Mouse (Mus musculus) naive thymus-derived CD4-positive, alpha-beta T cell, adult 2 months (primary cell): ENCODE results near the gene Tuba3a.
"Not testable (repeated sequence)": the region's sequence is repeated elsewhere in the genome, so short reads cannot be mapped to it uniquely, and the experiment has no call there.

Experiments used
- DNase-seq: peaks from one replicate; pipeline ENCODE4 v3.0.0-alpha.2; 2011; ENCODE audit warnings: low read depth

Tuba3a gene

GRCm38 (mm10) chr6:125307091-125307490, 21.2 kb upstream of the Tuba3a start:
- no peak for DNase-seq

GRCm38 (mm10) chr6:125305465-125305864, 19.6 kb upstream of the Tuba3a start:
- no peak for DNase-seq

GRCm38 (mm10) chr6:125304408-125304807, 18.6 kb upstream of the Tuba3a start:
- DNase-seq: not testable (repeated sequence)

GRCm38 (mm10) chr6:125303242-125303641, 17.4 kb upstream of the Tuba3a start:
- no peak for DNase-seq

DNA sequence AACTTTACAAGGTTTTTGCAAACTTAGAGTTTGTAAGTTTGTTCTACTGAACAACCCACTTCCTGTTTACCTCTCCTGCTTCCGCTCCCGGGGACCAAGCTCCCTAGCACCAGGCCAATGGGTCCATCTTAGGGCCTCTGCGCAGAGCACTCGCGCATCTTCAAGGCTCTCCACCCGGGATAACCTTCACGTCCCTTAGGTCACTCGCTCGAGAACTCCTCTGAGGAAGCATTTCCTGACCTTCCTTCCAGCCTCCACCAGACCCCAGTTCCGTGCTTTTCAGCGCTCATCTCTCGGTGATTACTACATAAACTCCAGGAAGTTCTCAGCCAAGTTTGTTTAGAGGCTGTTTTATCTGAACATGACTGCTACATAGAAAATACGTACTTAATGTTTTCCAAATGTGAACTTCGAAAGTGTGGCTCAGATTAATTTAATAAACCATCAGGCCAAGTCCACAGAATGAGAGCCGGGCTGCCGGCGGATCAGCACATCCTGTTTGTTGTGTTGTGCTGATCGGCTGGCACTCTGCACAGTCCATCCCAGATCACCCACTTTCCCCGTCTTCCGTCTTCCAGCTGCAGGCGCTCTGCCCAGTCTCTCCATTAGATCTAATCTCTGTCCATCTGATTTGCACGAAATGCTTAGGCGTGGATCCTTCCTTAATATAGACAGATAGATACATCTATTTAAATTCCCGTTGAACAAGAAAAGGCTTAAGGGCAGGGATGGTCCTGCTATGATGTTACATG, 16.6 kb upstream of the Tuba3a start:
- peak; percentile 46 for DNase-seq

DNA sequence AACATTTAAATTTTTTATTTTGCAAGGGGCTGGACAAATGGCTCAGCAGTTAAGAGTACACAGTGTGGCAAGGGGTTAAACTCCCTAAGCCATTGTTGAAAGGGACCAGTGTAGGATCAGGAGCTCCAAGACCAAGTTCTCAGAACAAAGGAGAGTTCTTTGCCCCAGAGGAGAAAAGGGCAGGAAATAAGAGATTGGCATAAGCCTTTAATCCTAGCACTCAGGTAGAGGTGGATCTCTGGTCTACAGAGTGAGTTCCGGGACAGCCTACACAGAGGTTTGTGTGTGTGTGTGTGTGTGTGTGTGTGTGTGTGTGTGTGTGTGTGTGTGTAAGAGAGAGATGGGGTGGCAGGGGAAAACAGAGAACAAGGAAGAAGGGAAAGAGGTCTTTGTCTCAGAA, 15.1 kb upstream of the Tuba3a start:
- DNase-seq: no peak

DNA sequence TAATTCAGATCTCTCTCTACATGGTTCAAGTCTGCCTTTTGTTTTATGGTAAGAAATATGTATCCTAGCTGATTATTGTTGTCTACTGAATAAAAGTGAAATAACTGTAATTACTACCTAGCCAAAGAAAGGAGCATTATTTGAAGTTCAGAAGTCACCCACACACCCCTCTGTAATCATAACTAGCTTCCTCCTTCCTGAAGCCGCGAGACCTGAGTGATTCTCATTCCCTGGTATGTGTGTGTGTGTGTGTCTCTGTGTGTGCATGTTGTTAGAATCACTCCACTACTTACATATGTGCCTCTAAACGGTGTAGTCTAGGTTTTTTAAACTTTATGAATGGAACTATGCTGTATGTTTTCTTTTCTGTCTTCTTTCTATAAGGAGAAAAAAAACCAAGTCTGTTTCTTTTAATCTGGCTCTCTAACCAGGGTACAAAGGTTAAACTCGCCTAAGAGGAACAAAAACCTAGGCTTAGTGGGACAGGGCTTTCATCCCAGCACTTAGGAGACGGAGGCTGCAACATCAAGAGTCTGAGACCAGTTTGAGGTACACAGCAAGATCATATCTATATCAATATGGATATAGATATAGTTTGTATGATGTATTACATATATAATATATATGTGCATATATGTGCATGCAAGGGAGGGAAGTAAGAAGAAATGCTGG, 11.4 kb upstream of the Tuba3a start:
- DNase-seq: no peak

GRCm38 (mm10) chr6:125294049-125294448, 8.2 kb upstream of the Tuba3a start:
- no peak for DNase-seq

- DNase-seq: no peak
These were observed 6.4 kb upstream of the Tuba3a start for GRCm38 (mm10) chr6:125292256-125292655.

DNA sequence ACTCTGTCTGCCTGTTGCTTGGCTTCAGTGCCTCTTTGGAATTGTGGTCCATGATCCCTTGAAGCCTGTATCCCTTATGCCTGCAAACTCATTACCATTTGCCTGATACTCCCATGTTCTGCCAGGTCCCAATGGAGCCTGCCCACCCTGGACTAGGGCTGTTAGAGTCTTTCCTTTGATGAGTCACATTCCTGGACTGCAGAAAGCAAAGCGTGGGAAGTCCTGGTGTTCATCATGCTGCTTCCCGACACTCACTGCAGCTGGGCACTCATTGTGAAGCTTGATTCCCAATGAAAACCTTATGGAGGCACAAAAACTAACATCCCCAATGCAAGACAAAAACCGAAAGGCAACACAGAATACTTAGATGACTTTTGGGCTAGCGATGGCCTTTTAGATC, 5.5 kb upstream of the Tuba3a start:
- no peak for DNase-seq

GRCm38 (mm10) chr6:125288730-125289129, 2.9 kb upstream of the Tuba3a start:
- no peak for DNase-seq

DNA sequence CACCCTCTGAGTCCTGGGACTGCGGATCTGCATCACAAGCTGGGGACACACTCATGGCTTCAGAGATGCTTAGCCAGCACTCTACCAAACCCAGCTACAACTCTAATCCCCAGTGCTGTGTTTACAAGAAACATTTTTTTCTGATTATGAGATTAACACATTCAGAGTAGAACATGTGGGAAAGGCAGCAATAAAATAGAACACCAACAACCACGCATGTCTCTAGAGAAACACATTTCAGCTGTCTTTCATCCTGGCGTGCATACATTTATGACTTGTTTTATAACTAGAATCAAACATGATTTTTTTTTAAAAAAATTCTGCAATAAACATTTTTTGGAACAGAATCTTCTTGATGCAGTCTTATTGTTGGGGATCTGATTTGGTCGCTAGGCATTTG, 1.1 kb upstream of the Tuba3a start:
- no peak for DNase-seq

DNA sequence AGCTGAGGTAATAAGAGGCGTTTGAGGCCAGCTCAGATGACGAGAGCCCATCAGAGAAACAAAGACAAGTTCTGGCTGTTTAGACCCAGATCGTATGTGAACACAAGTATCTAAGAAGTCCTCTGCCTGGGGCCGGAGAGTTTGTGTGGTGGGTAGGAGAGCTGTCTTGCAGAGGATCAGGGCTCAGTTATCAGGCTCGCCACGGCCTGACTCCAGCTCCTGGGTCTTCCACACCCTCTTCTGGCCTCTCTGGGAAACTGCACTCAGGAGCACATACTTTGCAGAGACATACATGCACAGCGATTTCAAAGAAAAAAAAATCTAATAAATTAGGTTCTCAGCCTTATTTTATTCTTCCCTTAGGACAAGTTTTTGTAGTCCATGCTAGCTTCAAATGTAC, 1.1 kb downstream of the Tuba3a start:
- DNase-seq: no peak

GRCm38 (mm10) chr6:125284250-125284649, 1.6 kb downstream of the Tuba3a start:
- DNase-seq: no peak

GRCm38 (mm10) chr6:125282721-125283120, 3.1 kb downstream of the Tuba3a start:
- DNase-seq: not testable (repeated sequence)

GRCm38 (mm10) chr6:125279729-125280128, 6.1 kb downstream of the Tuba3a start:
- DNase-seq: no peak

DNA sequence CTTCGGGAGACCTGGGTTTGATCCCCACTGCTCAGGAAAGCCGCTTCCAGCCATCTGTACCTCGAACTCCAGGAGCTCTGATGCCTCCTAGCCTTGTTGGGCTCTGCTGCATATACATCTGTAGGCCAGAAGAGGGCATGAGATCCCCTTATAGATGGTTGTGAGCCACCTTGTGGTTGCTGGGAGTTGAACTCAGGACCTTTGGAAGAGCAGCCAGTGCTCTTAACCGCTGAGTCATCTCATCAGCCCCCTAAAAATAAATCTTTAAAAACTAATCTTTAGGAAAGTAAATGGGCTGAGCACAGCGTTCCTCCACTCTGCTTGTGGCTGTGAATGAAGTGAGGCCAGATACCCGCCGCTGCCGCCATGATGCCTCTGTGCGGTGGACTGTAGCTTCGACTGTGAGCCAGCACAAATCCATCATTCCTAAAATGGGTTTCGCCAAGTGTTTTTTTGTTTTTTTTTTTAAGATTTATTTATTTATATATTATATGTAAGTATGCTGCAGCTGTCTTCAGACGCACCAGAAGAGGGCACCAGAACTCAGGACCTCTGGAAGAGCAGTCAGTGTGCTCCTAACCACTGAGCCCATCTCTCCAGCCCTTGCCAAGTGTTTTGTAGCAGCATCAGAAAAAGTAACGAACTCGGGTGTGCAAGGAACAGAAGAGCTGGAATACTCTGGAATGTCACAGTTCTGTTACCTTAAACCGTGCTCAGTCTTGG, 10.8 kb downstream of the Tuba3a start:
- DNase-seq: peak; percentile 65

DNA sequence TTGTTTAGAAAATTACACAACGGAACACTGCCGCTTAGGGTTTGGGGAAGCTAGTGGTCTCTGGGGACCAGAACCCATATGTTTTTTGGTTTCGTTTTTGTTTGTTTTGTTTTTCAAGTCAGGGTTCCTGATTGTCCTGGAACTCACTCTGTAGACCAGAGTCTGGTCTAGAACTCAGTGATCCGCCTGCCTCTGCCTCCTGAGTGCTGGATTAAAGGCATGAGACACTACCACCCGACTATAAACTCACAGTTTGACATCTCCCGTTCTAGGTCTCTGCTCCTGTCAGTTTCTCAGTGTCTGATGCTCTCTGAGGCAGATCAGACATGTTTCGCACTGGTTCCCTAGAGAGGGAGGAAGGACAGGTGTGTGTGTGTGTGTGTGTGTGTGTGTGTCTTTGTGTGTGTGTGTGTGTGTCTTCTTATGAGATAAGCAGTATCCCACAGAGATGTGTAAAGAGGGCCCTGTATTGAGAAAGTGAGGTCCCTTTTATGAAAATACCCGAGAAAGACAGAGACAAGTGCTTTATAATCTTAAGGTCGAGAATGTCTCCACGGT, 13.5 kb downstream of the Tuba3a start:
- DNase-seq: no peak

DNA sequence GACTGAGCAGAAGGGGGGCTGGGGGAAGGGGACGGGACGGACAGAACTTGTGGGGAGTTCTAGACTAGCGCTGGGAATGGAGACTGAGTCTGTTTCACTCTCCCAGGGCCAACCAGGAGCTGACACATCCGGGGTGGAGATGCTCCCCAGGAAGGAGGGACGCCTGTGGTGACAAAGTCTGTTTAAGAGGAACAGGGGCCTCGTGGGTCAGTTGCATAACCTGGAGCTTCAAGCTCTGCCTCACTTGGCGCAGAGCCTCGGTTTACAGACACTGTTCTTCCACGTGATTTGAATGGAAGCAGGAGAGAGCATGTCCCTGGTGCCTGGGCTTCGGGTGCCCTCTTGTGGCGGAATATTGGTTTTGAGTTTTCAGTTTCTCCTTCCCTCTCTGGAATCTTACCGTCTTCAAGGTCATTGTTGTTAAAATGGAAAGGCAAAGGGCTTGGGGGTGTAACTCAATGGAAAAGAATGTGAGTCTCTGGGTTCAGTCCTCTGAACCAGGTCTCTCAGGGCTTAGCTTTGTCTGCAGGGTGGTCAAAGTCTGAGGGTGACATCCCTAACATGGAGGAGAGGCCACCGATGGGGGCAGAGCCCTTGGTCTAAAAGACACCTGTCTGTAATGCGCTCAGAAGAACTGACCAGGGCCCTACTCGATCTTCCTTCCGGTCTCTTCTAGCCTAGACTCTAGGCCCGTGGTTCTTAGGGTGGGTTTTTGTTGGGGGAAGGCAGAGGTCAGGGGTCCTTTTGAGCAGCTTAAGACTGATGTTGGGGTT, 14.2 kb downstream of the Tuba3a start:
- peak; percentile 93 for DNase-seq

DNA sequence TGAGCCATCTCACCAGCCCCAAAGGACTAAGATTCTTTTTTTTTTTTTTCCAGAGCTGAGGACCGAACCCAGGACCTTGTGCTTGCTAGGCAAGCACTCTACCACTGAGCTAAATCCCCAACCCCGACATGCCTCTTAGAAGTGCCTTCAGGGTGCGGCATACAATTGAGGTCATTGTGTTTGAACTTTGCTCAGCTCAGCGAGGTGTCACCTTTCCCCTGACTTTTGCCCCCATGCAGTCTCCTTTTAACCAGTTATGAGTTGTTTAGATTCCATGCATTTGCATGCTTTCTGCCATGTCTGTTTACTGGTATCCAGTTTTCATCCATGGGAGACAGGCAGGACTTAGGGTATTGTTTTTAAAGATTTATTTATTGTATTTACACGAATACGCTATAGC, 17.0 kb downstream of the Tuba3a start:
- peak; percentile 39 for DNase-seq

- peak; percentile 52 for DNase-seq
These were observed 18.4 kb downstream of the Tuba3a start for GRCm38 (mm10) chr6:125267469-125267868.

- DNase-seq: peak; percentile 64
These were observed 19.2 kb downstream of the Tuba3a start for GRCm38 (mm10) chr6:125266600-125266999.
